Mouse (Mus musculus): Measurements from ENCODE around the gene Pkmyt1. TPM values are rescaled to one million over a fixed set of nuclear protein-coding genes. Genes with fewer than 3 reads are reported as not detected.

Gene Pkmyt1
- polyA plus RNA-seq, 1 experiment, result 10.3 TPM

GRCm38 (mm10) chr17:23785561-23786471 lies 59.7 kb downstream of the Pkmyt1 start, which contains the start of gene Flywch2:
Gene Flywch2, minus strand, starts transcription at chr17:23786081.
- TF ChIP-seq POLR2A (IDR thresholded peaks at IDR 0.05; ENCODE audit: borderline replicate concordance, insufficient read depth, low read length) (peak; percentile 45; the same call in 1 of the 2 replicates), CTCF (IDR thresholded peaks at IDR 0.05; ENCODE audit: borderline replicate concordance, insufficient read depth, low read depth, low read length) (no peak)
- peak within 1 kb of the TSS; percentile 77 for H3K4me3 ChIP-seq (replicated peaks; ENCODE audit: insufficient read depth, low read depth, low read length)
- peak; percentile 93 to 96 for DNase-seq
- H3K27ac ChIP-seq (ENCODE audit: insufficient read depth, low read length), result peak within 1 kb of the TSS; percentile 78
- H3K4me1 ChIP-seq (ENCODE audit: control insufficient read depth, insufficient read depth, low read length), result peaks cover 3% of the 10 kb centered on the region; the same call in 1 of the 2 replicates
- H3K27me3 ChIP-seq (ENCODE audit: control insufficient read depth, insufficient read depth, low read length), result no peaks in the 10 kb centered on the region
- 2% methylated on average over 43 of the region's 43 CpGs for WGBS

Other genes starting within 250 kb of the Pkmyt1 start
- gene Vmn2r117, start 246.6 kb upstream of the Pkmyt1 start, polyA plus RNA-seq (2012; rRNA removed), result not detected in 2 replicates
- 9.2 and 9.5 TPM in 2 replicates for gene Zfp213, start 162.1 kb upstream of the Pkmyt1 start, polyA plus RNA-seq (2012; rRNA removed)
- 25.6 and 27.2 TPM in 2 replicates for gene Zfp13, start 126.8 kb upstream of the Pkmyt1 start, polyA plus RNA-seq (2012; rRNA removed)
- 0.13 and 0.16 TPM in 2 replicates for gene Zscan10, start 125.5 kb upstream of the Pkmyt1 start, polyA plus RNA-seq (2012; rRNA removed)
- gene Mmp25, start 81.1 kb upstream of the Pkmyt1 start, polyA plus RNA-seq (2012; rRNA removed), result 0.23 and 0.25 TPM in 2 replicates
- not detected in 2 replicates for gene Bicdl2, start 65.8 kb upstream of the Pkmyt1 start, polyA plus RNA-seq (2012; rRNA removed)
- 173 and 179 TPM in 2 replicates for gene Hcfc1r1, start 52.7 kb upstream of the Pkmyt1 start, polyA plus RNA-seq (2012; rRNA removed)
- gene Thoc6, start 52.5 kb upstream of the Pkmyt1 start, polyA plus RNA-seq (2012; rRNA removed), result 16.1 and 17.1 TPM in 2 replicates
- gene Tnfrsf12a, start 48.9 kb upstream of the Pkmyt1 start, polyA plus RNA-seq (2012; rRNA removed), result 29.1 and 31.3 TPM in 2 replicates
- 0.11 and 0.13 TPM in 2 replicates for gene Cldn6, start 47.1 kb upstream of the Pkmyt1 start, polyA plus RNA-seq (2012; rRNA removed)
- gene Cldn9, start 42.3 kb upstream of the Pkmyt1 start, polyA plus RNA-seq (2012; rRNA removed), result 0.52 and 0.79 TPM in 2 replicates
- gene 1520401A03Rik, start 3.6 kb upstream of the Pkmyt1 start, polyA plus RNA-seq (2012; rRNA removed), result 0.64 and 1.1 TPM in 2 replicates
- gene Paqr4, start 14.5 kb downstream of the Pkmyt1 start, polyA plus RNA-seq (2012; rRNA removed), result 92.0 and 104 TPM in 2 replicates
- gene Kremen2, start 19.5 kb downstream of the Pkmyt1 start, polyA plus RNA-seq (2012; rRNA removed), result 0.57 and 0.84 TPM in 2 replicates
- gene Flywch1, start 45.3 kb downstream of the Pkmyt1 start, polyA plus RNA-seq (2012; rRNA removed), result 341 and 366 TPM in 2 replicates
- 50.5 and 54.8 TPM in 2 replicates for gene Flywch2, start 59.7 kb downstream of the Pkmyt1 start, polyA plus RNA-seq (2012; rRNA removed)
- 711 and 720 TPM in 2 replicates for gene Srrm2, start 64.2 kb downstream of the Pkmyt1 start, polyA plus RNA-seq (2012; rRNA removed)
- gene Elob, start 102.8 kb downstream of the Pkmyt1 start, polyA plus RNA-seq (2012; rRNA removed), result 621 and 628 TPM in 2 replicates
- gene Prss33, start 109.7 kb downstream of the Pkmyt1 start, polyA plus RNA-seq (2012; rRNA removed), result 0.25 TPM in 1 of 2 replicates, not detected in the other
- gene Prss32, start 117.5 kb downstream of the Pkmyt1 start, polyA plus RNA-seq (2012; rRNA removed), result not detected in 2 replicates
- gene Prss41, start 117.8 kb downstream of the Pkmyt1 start, polyA plus RNA-seq (2012; rRNA removed), result 1.6 and 2.3 TPM in 2 replicates
- not detected in 2 replicates for gene Prss21, start 141.7 kb downstream of the Pkmyt1 start, polyA plus RNA-seq (2012; rRNA removed)
- gene Dcpp1, start 154.5 kb downstream of the Pkmyt1 start, polyA plus RNA-seq (2012; rRNA removed), result not detected in 2 replicates
- not detected in 2 replicates for gene Dcpp2, start 154.5 kb downstream of the Pkmyt1 start, polyA plus RNA-seq (2012; rRNA removed)
- gene Dcpp3, start 191.1 kb downstream of the Pkmyt1 start, polyA plus RNA-seq (2012; rRNA removed), result not detected in 2 replicates
- not detected in 2 replicates for gene Sbp, start 215.3 kb downstream of the Pkmyt1 start, polyA plus RNA-seq (2012; rRNA removed)
- not detected in 2 replicates for gene Sbpl, start 228.9 kb downstream of the Pkmyt1 start, polyA plus RNA-seq (2012; rRNA removed)

Measured in cerebellum, adult 2 months (tissue).